Mouse (Mus musculus) CD4-positive, CD25-positive, alpha-beta regulatory T cell, adult 2 months (primary cell): ENCODE results near the gene Ldb2.

ENCODE experiments used
- DNase-seq: peaks from one replicate; pipeline ENCODE4 v3.0.0-alpha.2; 2012; ENCODE audit warnings: low read depth, low spot score

Gene Ldb2

GRCm38 (mm10) chr5:44799053-44799860 lies at the start of gene Ldb2:
Ldb2 (minus strand) TSS chr5:44799680.
- DNase-seq, result no peak

- DNase-seq, result peak; percentile 21
Observed at GRCm38 (mm10) chr5:44831287-44831686, 31.8 kb upstream of the Ldb2 start.

- no peak for DNase-seq
Observed at GRCm38 (mm10) chr5:44815506-44815905, 16.0 kb upstream of the Ldb2 start.

GRCm38 (mm10) chr5:44805960-44806359 lies 6.5 kb upstream of the Ldb2 start:
- no peak for DNase-seq

GRCm38 (mm10) chr5:44801100-44801499 lies 1.6 kb upstream of the Ldb2 start:
- DNase-seq, result no peak

GRCm38 (mm10) chr5:44799861-44800260 lies 381 bp upstream of the Ldb2 start:
- DNase-seq, result no peak

GRCm38 (mm10) chr5:44798493-44798892 lies 987 bp downstream of the Ldb2 start:
- DNase-seq, result no peak

- no peak for DNase-seq
Observed at GRCm38 (mm10) chr5:44798056-44798455, 1.4 kb downstream of the Ldb2 start.

GRCm38 (mm10) chr5:44784591-44784990 lies 14.9 kb downstream of the Ldb2 start:
- DNase-seq, result no peak

GRCm38 (mm10) chr5:44779340-44779739 lies 20.1 kb downstream of the Ldb2 start:
- no peak for DNase-seq

GRCm38 (mm10) chr5:44768472-44768871 lies 31.0 kb downstream of the Ldb2 start:
- no peak for DNase-seq

GRCm38 (mm10) chr5:44764911-44765310 lies 34.6 kb downstream of the Ldb2 start:
- DNase-seq, result no peak

- DNase-seq, result no peak
Observed at GRCm38 (mm10) chr5:44759178-44759577, 40.3 kb downstream of the Ldb2 start.

- no peak for DNase-seq
Observed at GRCm38 (mm10) chr5:44754156-44754910, 45.1 kb downstream of the Ldb2 start.

GRCm38 (mm10) chr5:44745706-44746105 lies 53.8 kb downstream of the Ldb2 start:
- no peak for DNase-seq

GRCm38 (mm10) chr5:44736366-44736765 lies 63.1 kb downstream of the Ldb2 start:
- DNase-seq, result no peak

GRCm38 (mm10) chr5:44734131-44734723 lies 65.3 kb downstream of the Ldb2 start:
- no peak for DNase-seq

GRCm38 (mm10) chr5:44729646-44730310 lies 69.7 kb downstream of the Ldb2 start:
- DNase-seq, result no peak

GRCm38 (mm10) chr5:44727995-44728394 lies 71.5 kb downstream of the Ldb2 start:
- no peak for DNase-seq

GRCm38 (mm10) chr5:44726546-44727476 lies 72.7 kb downstream of the Ldb2 start:
- DNase-seq, result no peak

- DNase-seq, result no peak
Observed at GRCm38 (mm10) chr5:44725501-44725900, 74.0 kb downstream of the Ldb2 start.
